Mouse (Mus musculus): ENCODE measurements around the gene Nmnat3. TPM values are rescaled to one million over a fixed set of nuclear protein-coding genes. Genes with fewer than 3 reads are reported as not detected.

Nmnat3 gene
- polyA plus RNA-seq, 2 experiments, result 19.1 to 26.8 TPM

DNA sequence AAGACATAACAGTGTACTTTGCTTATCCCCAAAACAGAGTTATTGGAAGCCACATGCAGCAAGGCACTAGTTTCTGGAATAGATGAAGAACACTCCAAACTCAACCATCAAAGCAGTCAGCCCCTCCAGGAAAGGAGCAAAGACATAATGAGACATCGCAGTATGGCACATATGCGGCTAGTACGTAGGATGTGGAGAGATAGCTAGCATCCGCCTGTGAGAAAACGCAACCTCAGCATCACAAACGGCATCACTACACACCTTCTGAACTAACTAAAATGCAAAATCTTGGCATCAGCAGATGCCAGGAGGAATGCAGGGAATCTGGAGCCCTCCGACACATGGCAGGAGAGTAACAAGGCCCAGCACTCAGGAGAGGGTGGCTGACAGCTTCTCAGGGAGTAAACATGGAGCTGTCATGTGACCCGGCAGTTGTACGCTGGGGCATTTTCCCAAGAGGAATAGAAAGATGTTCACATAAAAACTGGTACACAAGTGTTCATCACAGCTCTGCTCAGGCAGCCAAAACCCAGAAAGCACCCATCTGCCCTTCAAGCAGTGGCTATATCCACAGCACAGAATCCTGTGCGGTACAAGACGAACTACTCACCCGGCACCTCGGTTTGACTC lies 80.2 kb downstream of the Nmnat3 start:
- no peak for TF ChIP-seq EP300 (IDR thresholded peaks at IDR 0.05; ENCODE audit: low read depth)
- TF ChIP-seq CTCF (IDR thresholded peaks at IDR 0.05; ENCODE audit: low read depth), result no peak
- H3K27me3 ChIP-seq (ENCODE audit: control insufficient read depth, insufficient read depth, low read length), result no peaks in the 10 kb centered on the region
- H3K4me1 ChIP-seq (replicated peaks; ENCODE audit: control insufficient read depth in 2 of 2, insufficient read depth in 2 of 2, low read length in 1 of 2), result no peaks in the 10 kb centered on the region
- no peak for DNase-seq (ENCODE audit: low read depth in 3 of 3, low spot score in 3 of 3)
- no peaks in the 10 kb centered on the region for H3K9me3 ChIP-seq (ENCODE audit: control insufficient read depth, low read length)
- H3K27ac ChIP-seq, result no peak overlapping the region
- ATAC-seq (ENCODE audit: insufficient read depth), result no peak
- 90% methylated on average over 13 of the region's 13 CpGs for WGBS (ENCODE audit: insufficient replicate concordance)
- no peak overlapping the region for H3K4me2 ChIP-seq (ENCODE audit: low read depth)
- no peak overlapping the region for H3K9ac ChIP-seq (replicated peaks)
- peaks cover 11% of the 10 kb centered on the region for H3K36me3 ChIP-seq (replicated peaks; ENCODE audit: control insufficient read depth, insufficient read depth, low read depth)
- H3K4me3 ChIP-seq (ENCODE audit: insufficient read depth in 1 of 2, low read depth in 2 of 2, low read length in 2 of 2), result no peak overlapping the region

GRCm38 (mm10) chr9:98369707-98370106 lies 82.5 kb downstream of the Nmnat3 start:
- TF ChIP-seq EP300 (IDR thresholded peaks at IDR 0.05; ENCODE audit: low read depth) (no peak), CTCF (IDR thresholded peaks at IDR 0.05; ENCODE audit: low read depth) (no peak)
- H3K4me2 ChIP-seq (ENCODE audit: low read depth), result no peak overlapping the region
- ATAC-seq (ENCODE audit: insufficient read depth) (no peak), DNase-seq (ENCODE audit: low read depth in 3 of 3, low spot score in 3 of 3) (no peak)
- H3K4me3 ChIP-seq (ENCODE audit: insufficient read depth in 1 of 2, low read depth in 2 of 2, low read length in 2 of 2), result no peak overlapping the region
- no peak overlapping the region for H3K27ac ChIP-seq
- no peak overlapping the region for H3K9ac ChIP-seq (replicated peaks)
- WGBS (ENCODE audit: insufficient replicate concordance), result 79% methylated on average over 7 of the region's 8 CpGs
- H3K36me3 ChIP-seq (replicated peaks; ENCODE audit: control insufficient read depth, insufficient read depth, low read depth), result peaks cover 7% of the 10 kb centered on the region
- no peaks in the 10 kb centered on the region for H3K9me3 ChIP-seq (ENCODE audit: control insufficient read depth, low read length)
- H3K4me1 ChIP-seq (replicated peaks; ENCODE audit: control insufficient read depth in 2 of 2, insufficient read depth in 2 of 2, low read length in 1 of 2), result no peaks in the 10 kb centered on the region
- H3K27me3 ChIP-seq (ENCODE audit: control insufficient read depth, insufficient read depth, low read length), result no peaks in the 10 kb centered on the region

- Histone ChIP-seq H3K9me3 (ENCODE audit: control insufficient read depth, low read length) (no peaks in the 10 kb centered on the region), H3K4me2 (ENCODE audit: low read depth) (no peak overlapping the region), H3K9ac (replicated peaks) (no peak overlapping the region), H3K4me1 (replicated peaks; ENCODE audit: control insufficient read depth in 2 of 2, insufficient read depth in 2 of 2, low read length in 1 of 2) (no peaks in the 10 kb centered on the region), H3K27ac (no peak overlapping the region), H3K27me3 (ENCODE audit: control insufficient read depth, insufficient read depth, low read length) (no peaks in the 10 kb centered on the region), H3K4me3 (ENCODE audit: insufficient read depth in 1 of 2, low read depth in 2 of 2, low read length in 2 of 2) (no peak overlapping the region), H3K36me3 (replicated peaks; ENCODE audit: control insufficient read depth, insufficient read depth, low read depth) (no peaks in the 10 kb centered on the region; the same call in 1 of the 2 replicates)
- DNase-seq (ENCODE audit: low read depth in 3 of 3, low spot score in 3 of 3) (no peak), ATAC-seq (ENCODE audit: insufficient read depth) (no peak)
- TF ChIP-seq EP300 (IDR thresholded peaks at IDR 0.05; ENCODE audit: low read depth) (no peak), CTCF (IDR thresholded peaks at IDR 0.05; ENCODE audit: low read depth) (peak; percentile 64)
- 89% methylated on average over 5 of the region's 5 CpGs for WGBS (ENCODE audit: insufficient replicate concordance)
Observed at GRCm38 (mm10) chr9:98373358-98373757, 86.1 kb downstream of the Nmnat3 start.

DNA sequence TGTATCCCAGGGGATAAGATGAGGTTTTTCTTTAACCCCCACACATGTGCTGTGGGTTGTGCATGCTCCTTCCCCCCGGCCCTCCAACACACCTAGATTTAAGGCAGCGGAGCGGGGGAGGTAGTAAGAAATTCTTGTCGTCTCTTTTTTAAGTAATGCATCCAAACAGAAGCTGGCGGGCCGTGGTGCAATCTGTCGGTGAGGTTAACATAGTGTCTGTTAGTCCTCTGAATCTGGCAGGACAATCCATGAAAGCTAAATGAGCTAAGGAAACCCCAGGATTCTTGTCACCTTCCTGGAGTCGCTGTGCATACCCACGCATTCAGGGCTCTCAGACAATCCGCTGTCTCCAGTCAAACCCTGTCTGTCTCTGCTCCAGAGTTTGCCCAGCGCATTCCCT lies 87.7 kb downstream of the Nmnat3 start:
- WGBS (ENCODE audit: insufficient replicate concordance), result 85% methylated on average over 11 of the region's 11 CpGs
- no peak for ATAC-seq (ENCODE audit: insufficient read depth)

DNA sequence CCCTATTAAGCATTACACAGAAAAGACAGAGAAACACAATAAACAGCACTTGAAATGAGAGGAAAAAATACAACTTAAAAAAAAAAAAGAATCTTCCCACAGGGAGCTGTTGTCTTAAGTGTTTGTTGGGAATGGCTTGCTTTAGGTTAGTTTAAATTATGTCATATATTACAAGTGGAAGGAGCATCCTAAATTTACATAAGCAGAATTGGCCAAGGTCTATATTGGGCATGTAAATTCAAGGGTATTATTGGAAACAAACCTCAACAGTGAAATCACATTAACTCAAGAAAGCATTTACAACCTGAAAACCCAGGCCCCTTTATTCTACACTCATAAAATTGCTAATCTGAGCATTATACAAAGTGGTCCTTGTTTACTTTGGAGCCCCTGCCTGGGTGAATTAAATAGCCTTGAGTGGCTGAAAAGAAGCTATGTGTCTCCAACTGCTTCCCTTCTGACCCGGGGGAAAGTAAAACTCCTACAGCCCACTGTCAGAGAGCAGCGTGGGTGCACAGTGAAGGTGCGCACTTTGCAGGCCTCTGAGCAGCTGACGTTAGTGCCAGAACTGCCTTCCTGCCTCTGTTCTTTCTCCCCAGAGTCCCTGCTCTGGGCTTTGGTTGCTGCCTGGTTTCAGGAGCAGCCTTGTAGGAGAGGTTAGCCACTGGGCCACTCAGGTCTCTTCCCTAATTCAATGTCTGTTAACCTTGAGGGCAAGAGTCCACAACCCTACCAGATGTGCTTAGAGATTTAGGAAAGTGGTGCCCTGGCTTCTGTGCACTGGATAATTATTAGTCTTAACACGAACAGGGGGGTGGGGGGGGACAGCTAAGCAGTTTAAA lies 88.3 kb downstream of the Nmnat3 start:
- Histone ChIP-seq H3K27me3 (ENCODE audit: control insufficient read depth, insufficient read depth, low read length) (no peaks in the 10 kb centered on the region), H3K27ac (no peak overlapping the region), H3K4me2 (ENCODE audit: low read depth) (no peak overlapping the region), H3K36me3 (replicated peaks; ENCODE audit: control insufficient read depth, insufficient read depth, low read depth) (no peaks in the 10 kb centered on the region; the same call in 1 of the 2 replicates), H3K9me3 (ENCODE audit: control insufficient read depth, low read length) (no peaks in the 10 kb centered on the region), H3K4me3 (ENCODE audit: insufficient read depth in 1 of 2, low read depth in 2 of 2, low read length in 2 of 2) (no peak overlapping the region), H3K9ac (replicated peaks) (no peak overlapping the region), H3K4me1 (replicated peaks; ENCODE audit: control insufficient read depth in 2 of 2, insufficient read depth in 2 of 2, low read length in 1 of 2) (no peaks in the 10 kb centered on the region; a peak in 1 of 4 replicates)
- no peak for TF ChIP-seq EP300 (IDR thresholded peaks at IDR 0.05; ENCODE audit: low read depth)
- TF ChIP-seq CTCF (IDR thresholded peaks at IDR 0.05; ENCODE audit: low read depth), result no peak
- ATAC-seq (ENCODE audit: insufficient read depth), result no peak
- DNase-seq (ENCODE audit: low read depth in 3 of 3, low spot score in 3 of 3), result no peak
- WGBS (ENCODE audit: insufficient replicate concordance), result 71% methylated on average over 5 of the region's 5 CpGs

More for the DNA sequence above, 87.7 kb downstream of the Nmnat3 start:
- H3K4me3 ChIP-seq (ENCODE audit: insufficient read depth in 1 of 2, low read depth in 2 of 2, low read length in 2 of 2), result no peak overlapping the region
- H3K27ac ChIP-seq, result no peak overlapping the region
- no peaks in the 10 kb centered on the region for H3K9me3 ChIP-seq (ENCODE audit: control insufficient read depth, low read length)
- TF ChIP-seq EP300 (IDR thresholded peaks at IDR 0.05; ENCODE audit: low read depth), result no peak
- no peak for TF ChIP-seq CTCF (IDR thresholded peaks at IDR 0.05; ENCODE audit: low read depth)
- no peaks in the 10 kb centered on the region for H3K27me3 ChIP-seq (ENCODE audit: control insufficient read depth, insufficient read depth, low read length)
- DNase-seq (ENCODE audit: low read depth in 3 of 3, low spot score in 3 of 3), result no peak
- H3K36me3 ChIP-seq (replicated peaks; ENCODE audit: control insufficient read depth, insufficient read depth, low read depth), result no peaks in the 10 kb centered on the region; the same call in 1 of the 2 replicates
- no peak overlapping the region for H3K9ac ChIP-seq (replicated peaks)
- no peaks in the 10 kb centered on the region for H3K4me1 ChIP-seq (replicated peaks; ENCODE audit: control insufficient read depth in 2 of 2, insufficient read depth in 2 of 2, low read length in 1 of 2)
- no peak overlapping the region for H3K4me2 ChIP-seq (ENCODE audit: low read depth)

Data from liver, embryonic 14.5 days (tissue).